Mouse (Mus musculus): Measurements from ENCODE around the gene Dnajc25. TPM values are rescaled to one million over a fixed set of nuclear protein-coding genes. Genes with fewer than 3 reads are reported as not detected.

The Dnajc25 gene
- polyA plus RNA-seq, 1 experiment from 2014 or later = 11.6 TPM

Other genes with a start within 250 kb of the Dnajc25 start
- gene Olfr267, start 207.3 kb upstream of the Dnajc25 start, polyA plus RNA-seq (2014; fragmentation: Nextera tagmentation; extraction: Ambion mirVana) = 0.04 TPM in 1 of 2 replicates, not detected in the other
- 44.2 and 44.5 TPM in 2 replicates for gene Ecpas, start 82.3 kb upstream of the Dnajc25 start, polyA plus RNA-seq (2014; fragmentation: Nextera tagmentation; extraction: Ambion mirVana)
- 0.73 and 1.2 TPM in 2 replicates for gene Zkscan16, start 51.4 kb upstream of the Dnajc25 start, polyA plus RNA-seq (2014; fragmentation: Nextera tagmentation; extraction: Ambion mirVana)
- gene Ptgr1, start 7.9 kb upstream of the Dnajc25 start, polyA plus RNA-seq (2014; fragmentation: Nextera tagmentation; extraction: Ambion mirVana) = 29.3 and 33.9 TPM in 2 replicates
- 8.5 and 10.8 TPM in 2 replicates for gene Gm20503, start 8.1 kb downstream of the Dnajc25 start, polyA plus RNA-seq (2014; fragmentation: Nextera tagmentation; extraction: Ambion mirVana)
- gene Gng10, start 40.0 kb downstream of the Dnajc25 start, polyA plus RNA-seq (2014; fragmentation: Nextera tagmentation; extraction: Ambion mirVana) = 103 and 130 TPM in 2 replicates
- gene AI481877, start 143.9 kb downstream of the Dnajc25 start, polyA plus RNA-seq (2014; fragmentation: Nextera tagmentation; extraction: Ambion mirVana) = not detected in 2 replicates
- gene Ugcg, start 194.2 kb downstream of the Dnajc25 start, polyA plus RNA-seq (2014; fragmentation: Nextera tagmentation; extraction: Ambion mirVana) = 14.1 TPM in 2 replicates